Mouse (Mus musculus) ES-E14 (cell line): Measurements from ENCODE around the gene Bicral.

Source experiments
- HCFC1 ChIP-seq: IDR thresholded peaks from 2 replicates; pipeline ENCODE4 v1.6.1; 2012; ENCODE audit warnings: low read length, inconsistent platforms, borderline replicate concordance; ENCODE audit not compliant: insufficient read depth
- MAFK ChIP-seq: IDR thresholded peaks from 2 replicates; pipeline ENCODE4 v1.6.1; 2014; ENCODE audit warnings: mild to moderate bottlenecking, low read depth, low read length, inconsistent platforms; ENCODE audit not compliant: insufficient read depth

- TF ChIP-seq HCFC1: no peak
- TF ChIP-seq MAFK: no peak
These were observed 4.2 kb downstream of the Bicral start for GRCm38 (mm10) chr17:46854096-46854495.
